In the genomic region with DNA sequence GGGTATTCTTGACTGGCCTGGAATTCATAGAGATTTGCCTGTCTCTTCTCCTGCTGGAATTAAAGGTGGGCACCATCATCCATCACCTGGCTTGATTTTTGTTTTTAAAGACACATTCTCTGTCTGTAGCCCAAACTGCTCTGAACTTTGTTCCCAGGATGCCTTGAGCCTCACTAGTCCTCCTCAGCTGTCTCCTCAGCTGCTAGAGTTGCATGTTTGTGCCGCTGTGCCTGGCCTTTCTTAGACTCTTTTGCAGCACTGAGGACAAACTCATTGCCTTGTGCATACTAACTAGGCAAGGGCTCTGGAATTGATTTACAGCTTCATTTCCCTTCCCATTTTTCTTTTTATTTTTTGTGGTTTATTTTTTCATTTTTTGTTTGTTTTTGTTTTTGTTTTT, we compare ENCODE assay signal across 31 mouse cellular contexts. TPM values are rescaled to one million over a fixed set of nuclear protein-coding genes. Genes with fewer than 3 reads are reported as not detected.
DNase-seq lines count a peak whose midpoint lies in the region; ATAC-seq and TF ChIP-seq lines count a peak whose summit lies in the region.
"Had no signal": no experiment of that assay in that cellular context is flagged by ENCODE, and none has a peak within 500 bp of the region (broad histone marks: within the 10 kb centered on the region; RNA-seq: fewer than 3 reads in every experiment).

No protein-coding gene starts in this region.

- 90% methylated on average over 1 of the region's 1 CpGs for WGBS in kidney, embryonic 14.5 days

- H3K4me2 ChIP-seq in kidney, embryonic 14.5 days (replicated peaks; ENCODE audit: low read depth, low read length), result no peak overlapping the region
- H3K4me2 ChIP-seq: embryonic facial prominence, embryonic 13.5 days; embryonic facial prominence, embryonic 15.5 days; forebrain, embryonic 12.5 days had no signal

- peak; percentile 66 for DNase-seq in heart, adult 11 months
- DNase-seq in heart, adult 9 months (ENCODE audit: low spot score in 2 of 2), result no peak
- peak; percentile 11 for DNase-seq in kidney, postnatal 10 days
- DNase-seq in layer of hippocampus, adult 2 months (ENCODE audit: low spot score in 2 of 2), result no peak
- no peak for DNase-seq in layer of hippocampus, postnatal 25 days (ENCODE audit: extremely low spot score in 1 of 2, low spot score in 1 of 2)
- DNase-seq in right cerebral cortex, postnatal 4 days, result no peak
- DNase-seq: adrenal gland, adult 2 months; adrenal gland, postnatal 10 days; adrenal gland, postnatal 25 days; B cell, adult 2 months; cerebellum, adult 11 months; cerebellum, adult 18-20 months; cerebellum, adult 8-10 months; cerebellum, adult 9-11 months; cerebellum, postnatal 14 days; cerebellum, postnatal 36 days; embryo, embryonic 11 days had no signal

- H3K36me3 ChIP-seq in kidney, embryonic 14.5 days (ENCODE audit: control insufficient read depth, insufficient read depth, low read length), result no peaks in the 10 kb centered on the region
- H3K36me3 ChIP-seq: embryonic facial prominence, embryonic 13.5 days; embryonic facial prominence, embryonic 15.5 days; forebrain, embryonic 12.5 days had no signal

- no peak overlapping the region for H3K27ac ChIP-seq in kidney, embryonic 14.5 days (ENCODE audit: low read depth, low read length)
- H3K27ac ChIP-seq in layer of hippocampus, adult 2 months, result peak overlapping the region; percentile 71
- H3K27ac ChIP-seq: embryonic facial prominence, embryonic 13.5 days; embryonic facial prominence, embryonic 15.5 days; forebrain, embryonic 10.5 days; forebrain, embryonic 12.5 days had no signal

- H3K9me3 ChIP-seq in kidney, embryonic 14.5 days (ENCODE audit: control insufficient read depth, low read length), result no peaks in the 10 kb centered on the region
- H3K9me3 ChIP-seq: embryonic facial prominence, embryonic 13.5 days; embryonic facial prominence, embryonic 15.5 days; forebrain, embryonic 10.5 days; forebrain, embryonic 12.5 days; G1E had no signal

- TF ChIP-seq CTCF in layer of hippocampus, adult 2 months (conservative IDR thresholded peaks at IDR 0.05), result no peak

- no peak overlapping the region for H3K9ac ChIP-seq in kidney, embryonic 14.5 days (ENCODE audit: low read depth, low read length)
- H3K9ac ChIP-seq: embryonic facial prominence, embryonic 13.5 days; embryonic facial prominence, embryonic 15.5 days; forebrain, embryonic 12.5 days had no signal

- H3K4me3 ChIP-seq in kidney, embryonic 14.5 days (ENCODE audit: low read length), result no peak overlapping the region
- no peak overlapping the region for H3K4me3 ChIP-seq in layer of hippocampus, adult 2 months
- H3K4me3 ChIP-seq: embryonic facial prominence, embryonic 13.5 days; embryonic facial prominence, embryonic 15.5 days; erythroblast, embryonic 14.5 days; forebrain, embryonic 10.5 days; forebrain, embryonic 12.5 days had no signal

- no peaks in the 10 kb centered on the region for H3K27me3 ChIP-seq in kidney, embryonic 14.5 days (ENCODE audit: control insufficient read depth, insufficient read depth, low read length)
- H3K27me3 ChIP-seq: CH12.LX; embryonic facial prominence, embryonic 13.5 days; embryonic facial prominence, embryonic 15.5 days; forebrain, embryonic 12.5 days; Patski had no signal

- H3K4me1 ChIP-seq in kidney, embryonic 14.5 days (ENCODE audit: control insufficient read depth, insufficient read depth, low read length), result no peaks in the 10 kb centered on the region
- H3K4me1 ChIP-seq: embryonic facial prominence, embryonic 13.5 days; embryonic facial prominence, embryonic 15.5 days; forebrain, embryonic 10.5 days; forebrain, embryonic 12.5 days had no signal

- no peak for ATAC-seq in kidney, embryonic 14.5 days (ENCODE audit: low FRiP score, low TSS enrichment)
- ATAC-seq: CD4-positive, CD25-positive, alpha-beta regulatory T cell, adult 4 months; forebrain, embryonic 14.5 days; Patski had no signal

RNA-seq across cellular contexts. Expression of a gene that starts 15.8 kb away (rescaled TPM):
- polyA plus RNA-seq in kidney, embryonic 14.5 days (2014; fragmentation: Nextera tagmentation; extraction: Ambion mirVana), result 22.6 and 36.9 TPM in 2 replicates
- total RNA-seq in layer of hippocampus, adult 2 months (2021), result 100 to 1,000 TPM; 122 to 124 TPM
- 100 to 1,000 TPM; 113 to 118 TPM for total RNA-seq in layer of hippocampus, postnatal 25 days (2021)

RNA-seq across cellular contexts. Expression of a gene that starts 48.0 kb away (rescaled TPM):
- not detected in 2 replicates for polyA plus RNA-seq in kidney, embryonic 14.5 days (2014; fragmentation: Nextera tagmentation; extraction: Ambion mirVana)
- not detected for total RNA-seq in layer of hippocampus, adult 2 months (2021)
- total RNA-seq in layer of hippocampus, postnatal 25 days (2021), result not detected
- total RNA-seq: common myeloid progenitor, adult 5-6 weeks; G1E had no signal
- polyA plus RNA-seq: brain, embryonic 14.5 days; embryonic facial prominence, embryonic 11.5 days; embryonic facial prominence, embryonic 15.5 days; erythroblast, embryonic 14.5 days; forebrain, embryonic 10.5 days; forebrain, embryonic 12.5 days; forebrain, embryonic 14.5 days; G1E had no signal

Comparison
In these comparisons a context has a peak if more than half of its experiments do, and no peak if none do; other contexts are left out.
1. DNase-seq: peak in heart, adult 11 months (single experiment) and kidney, postnatal 10 days (single experiment); none in heart, adult 9 months (0 of 2), layer of hippocampus, adult 2 months (0 of 2), layer of hippocampus, postnatal 25 days (0 of 2) and right cerebral cortex, postnatal 4 days (single experiment).